Mouse (Mus musculus) neural tube, embryonic 11.5 days (tissue): ENCODE measurements around the gene Ccdc88b. TPM values are rescaled to one million over a fixed set of nuclear protein-coding genes. Genes with fewer than 3 reads are reported as not detected.
A peak's percentile ranks its signal among the peaks of the same experiment; 100 is the strongest.

Experiments used
- ATAC-seq: fragments of 200-750 bp; cut with Nextera tagmentation; 2 replicates; pipeline ENCODE4 v1.8.0; 2017; ENCODE audit warnings: moderate number of reproducible peaks, mild to moderate bottlenecking, moderate TSS enrichment, moderate library complexity; ENCODE audit not compliant: insufficient read depth, low FRiP score, low TSS enrichment
- DNase-seq: peaks from one replicate; pipeline ENCODE4 v3.0.0-alpha.2; 2015; ENCODE audit warnings: low spot score
- H3K27ac ChIP-seq: fragments of 300-500 bp; sonication (generic); 2 replicates; pipeline ENCODE4 v1.5.1; 2014; ENCODE audit warnings: low read depth, mild to moderate bottlenecking, low read length
- H3K27me3 ChIP-seq: fragments of 300-500 bp; sonication (generic); 2 replicates; pipeline ENCODE4 v1.6.1; 2014; ENCODE audit warnings: mild to moderate bottlenecking, low read length, mixed read lengths; ENCODE audit not compliant: control insufficient read depth, insufficient read depth
- H3K36me3 ChIP-seq: fragments of 300-500 bp; sonication (generic); 2 replicates; pipeline ENCODE4 v1.6.1; 2014; ENCODE audit warnings: mild to moderate bottlenecking, low read length, moderate library complexity, mixed read lengths; ENCODE audit not compliant: control insufficient read depth, insufficient read depth
- H3K4me1 ChIP-seq: fragments of 300-500 bp; sonication (generic); 2 replicates; pipeline ENCODE4 v1.6.1; 2014; ENCODE audit warnings: low read length, mixed read lengths; ENCODE audit not compliant: control insufficient read depth, insufficient read depth
- H3K4me2 ChIP-seq: fragments of 300-500 bp; sonication (generic); 2 replicates; pipeline ENCODE4 v1.6.1; 2014; ENCODE audit warnings: low read depth, mild to moderate bottlenecking, moderate library complexity
- H3K4me3 ChIP-seq: fragments of 300-500 bp; sonication (generic); 2 replicates; pipeline ENCODE4 v1.5.1; 2014; ENCODE audit warnings: low read depth, low read length
- H3K9ac ChIP-seq: fragments of 300-500 bp; sonication (generic); 2 replicates; pipeline ENCODE4 v1.6.1; 2014; ENCODE audit warnings: mild to moderate bottlenecking, low read length
- H3K9me3 ChIP-seq: fragments of 300-500 bp; sonication (generic); 2 replicates; pipeline ENCODE4 v1.6.1; 2016; ENCODE audit warnings: low read length; ENCODE audit not compliant: control insufficient read depth
- WGBS: fragments of 180-500 bp; shearing (Covaris S2); extraction: QIAGEN DNeasy Blood & Tissue Kit; methylation state at CpG from one replicate; pipeline ENCODE4 v1.1.7; 2014; 5-methylcytosine and 5-hydroxymethylcytosine counted together
- polyA plus RNA-seq: library from polyadenylated mRNA; unstranded; fragments of >200 nt; fragmentation: Nextera tagmentation; extraction: Ambion mirVana; gene quantifications from 2 replicates; pipeline ENCODE4 v1.2.1, GENCODE M21; 2014

Gene Ccdc88b
- polyA plus RNA-seq, 1 experiment from 2014 or later = 0.89 TPM

DNA sequence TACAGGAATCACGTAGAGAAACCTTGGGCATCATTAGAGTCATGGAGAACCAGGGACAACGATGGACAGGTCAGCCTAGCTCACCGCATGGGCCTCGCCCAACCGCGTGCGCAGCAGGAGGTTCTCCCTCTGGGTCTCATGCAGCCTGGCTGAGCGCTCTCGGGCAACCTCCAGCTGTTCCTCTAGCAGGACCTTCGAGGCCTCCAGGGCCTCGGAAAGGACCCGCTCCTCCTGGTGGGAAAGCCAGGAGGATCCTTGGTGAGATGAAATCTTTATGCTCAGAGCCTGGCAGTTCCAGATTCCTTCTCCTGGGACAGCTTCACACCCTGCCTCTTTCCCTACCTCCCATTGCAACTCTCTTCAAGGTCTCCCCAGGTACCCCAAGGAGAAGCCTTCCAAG, 3.4 kb downstream of the Ccdc88b start:
- no peak for ATAC-seq

DNA sequence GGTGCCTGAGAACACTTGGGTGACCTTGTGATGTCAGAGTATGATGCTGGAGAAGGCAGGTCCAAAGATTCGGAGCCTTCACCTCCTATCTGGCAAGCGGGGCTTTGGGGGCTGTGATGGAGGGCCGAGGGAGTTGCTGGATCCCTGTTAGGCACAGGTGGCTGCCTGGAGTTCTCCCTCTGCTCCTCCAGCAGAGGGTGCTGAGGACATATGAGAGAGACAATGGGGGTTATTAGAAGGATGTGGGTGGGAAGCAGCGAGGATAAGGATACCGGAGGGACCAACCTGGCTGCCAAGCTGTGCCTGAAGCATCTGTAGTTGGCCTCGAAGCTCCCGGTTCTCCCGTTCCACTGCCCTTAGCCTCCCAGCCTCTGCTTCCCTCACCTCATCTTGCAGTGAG, 4.1 kb downstream of the Ccdc88b start:
- no peaks in the 10 kb centered on the region for H3K9me3 ChIP-seq
- H3K27ac ChIP-seq = no peak overlapping the region
- no peak overlapping the region for H3K4me2 ChIP-seq
- 82% methylated on average over 8 of the region's 8 CpGs for WGBS
- no peaks in the 10 kb centered on the region for H3K36me3 ChIP-seq
- no peak overlapping the region for H3K9ac ChIP-seq
- peaks cover 15% of the 10 kb centered on the region for H3K4me1 ChIP-seq
- H3K4me3 ChIP-seq = no peak overlapping the region
- ATAC-seq (no peak), DNase-seq (no peak)
- H3K27me3 ChIP-seq = peaks cover 7% of the 10 kb centered on the region

More for the DNA sequence above, 3.4 kb downstream of the Ccdc88b start:
- Histone ChIP-seq H3K36me3 (no peaks in the 10 kb centered on the region), H3K27ac (no peak overlapping the region), H3K4me2 (no peak overlapping the region), H3K27me3 (no peaks in the 10 kb centered on the region; the same call in 1 of the 2 replicates), H3K9me3 (no peaks in the 10 kb centered on the region), H3K4me3 (no peak overlapping the region), H3K9ac (no peak overlapping the region), H3K4me1 (peaks cover 15% of the 10 kb centered on the region)
- no peak for DNase-seq
- WGBS = 86% methylated on average over 12 of the region's 12 CpGs

DNA sequence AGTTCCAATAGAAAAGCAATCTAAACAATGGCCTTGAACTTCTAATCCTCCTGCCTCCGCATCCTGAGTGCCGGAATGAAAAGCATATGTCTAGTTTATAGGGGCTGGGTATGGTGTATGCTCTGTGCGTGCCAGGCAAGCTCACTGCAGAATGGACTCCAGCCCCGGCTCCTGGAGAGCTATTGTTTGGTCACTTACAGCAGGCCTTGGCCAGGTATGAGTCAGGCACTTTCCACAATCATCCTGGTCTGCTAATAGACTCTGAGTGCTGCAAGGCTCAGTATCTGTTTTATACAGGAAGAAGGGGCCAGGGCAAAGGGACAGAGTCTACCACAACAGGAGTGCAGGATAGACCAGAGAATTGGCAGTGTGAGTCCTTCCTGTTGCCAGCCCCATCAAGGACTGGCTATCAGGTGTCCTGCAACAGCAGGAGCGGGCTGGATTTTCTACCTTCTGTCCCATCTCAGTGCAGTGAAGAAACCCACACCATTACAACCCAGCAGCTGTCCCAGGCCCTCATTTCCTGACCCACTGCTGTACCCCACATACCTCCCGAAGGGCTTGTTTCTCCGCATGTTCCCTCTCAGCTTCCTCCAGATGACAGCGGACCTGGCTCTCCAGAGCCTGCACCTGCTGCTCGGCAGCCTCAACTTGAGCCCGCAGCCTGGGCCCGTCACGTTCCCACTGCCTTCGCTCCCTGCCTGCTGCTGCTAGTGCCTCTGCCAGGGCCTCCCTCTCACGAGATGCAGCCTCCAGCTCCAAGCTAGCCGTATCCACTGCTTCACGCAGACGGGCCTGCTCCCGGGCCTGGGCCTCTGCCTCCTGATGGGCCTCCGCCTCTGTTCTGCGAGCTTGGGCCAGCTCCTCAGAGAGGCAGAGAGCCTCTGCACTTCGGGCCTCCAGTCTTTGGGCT, 5.4 kb downstream of the Ccdc88b start:
- Histone ChIP-seq H3K9ac (no peak overlapping the region), H3K4me3 (no peak overlapping the region), H3K27me3 (peaks cover 20% of the 10 kb centered on the region), H3K36me3 (no peaks in the 10 kb centered on the region), H3K4me1 (peaks cover 19% of the 10 kb centered on the region), H3K27ac (no peak overlapping the region), H3K9me3 (no peaks in the 10 kb centered on the region), H3K4me2 (no peak overlapping the region)
- ATAC-seq (no peak), DNase-seq (no peak)
- 81% methylated on average over 21 of the region's 21 CpGs for WGBS

DNA sequence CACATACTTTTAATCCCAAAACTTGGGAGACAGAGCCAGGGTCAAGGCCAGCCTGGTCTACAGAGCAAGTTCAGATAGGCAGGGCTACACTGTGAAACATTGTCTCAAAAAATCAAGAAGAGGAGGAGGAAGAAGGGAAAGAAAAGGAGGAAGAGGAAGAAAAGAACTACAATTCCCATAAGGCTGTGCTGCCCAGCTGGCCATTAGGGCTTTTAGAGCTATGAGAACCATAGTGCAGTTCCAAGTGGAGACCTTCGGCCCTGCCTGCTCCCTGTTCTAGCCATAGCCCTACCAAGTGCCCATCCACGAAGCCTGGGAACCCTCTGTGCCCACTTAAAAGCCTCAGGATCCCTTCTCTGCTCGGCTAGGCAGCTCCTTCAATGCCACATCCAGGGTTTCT, 6.5 kb downstream of the Ccdc88b start:
- H3K4me3 ChIP-seq = no peak overlapping the region
- peaks cover 16% of the 10 kb centered on the region for H3K4me1 ChIP-seq
- peaks cover 32% of the 10 kb centered on the region for H3K27me3 ChIP-seq
- WGBS = 83% methylated on average over 3 of the region's 3 CpGs
- no peak overlapping the region for H3K9ac ChIP-seq
- no peak overlapping the region for H3K4me2 ChIP-seq
- DNase-seq = no peak
- H3K36me3 ChIP-seq = no peaks in the 10 kb centered on the region
- no peaks in the 10 kb centered on the region for H3K9me3 ChIP-seq
- no peak for ATAC-seq
- H3K27ac ChIP-seq = no peak overlapping the region

DNA sequence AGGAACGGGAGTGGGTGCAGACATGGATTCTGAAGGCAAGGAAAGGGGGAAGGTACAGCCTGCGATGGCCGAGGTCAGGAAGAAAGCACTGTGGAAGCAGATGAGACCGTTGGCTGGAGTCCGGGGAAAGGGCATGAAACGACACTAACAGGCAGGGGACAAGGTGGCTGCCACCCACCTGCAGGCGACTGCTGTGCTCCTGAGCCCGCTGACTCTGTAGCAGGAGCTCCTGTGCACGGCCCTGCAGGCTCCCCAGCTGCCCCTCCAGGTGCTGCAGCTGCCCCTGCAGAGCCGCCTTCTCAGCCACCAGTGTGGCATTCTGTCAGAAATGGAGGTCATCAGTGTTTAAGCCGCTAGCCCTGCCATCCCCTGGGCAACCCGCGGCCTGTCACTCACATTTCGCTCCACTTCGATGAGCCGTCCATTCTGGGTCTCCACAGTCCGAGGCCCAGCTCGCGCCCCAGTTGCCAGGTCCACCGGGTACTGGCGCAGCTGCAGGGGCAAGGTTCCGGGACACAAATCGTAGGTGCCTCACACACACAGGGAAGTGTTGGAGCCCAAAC, 8.4 kb downstream of the Ccdc88b start:
- Histone ChIP-seq H3K27ac (no peak overlapping the region), H3K4me2 (no peak overlapping the region), H3K4me1 (0 out of 2 replicates have a peak, but pooled peaks cover 4% of the 10 kb centered on the region), H3K27me3 (peaks cover 36% of the 10 kb centered on the region), H3K36me3 (no peaks in the 10 kb centered on the region), H3K9ac (no peak overlapping the region), H3K4me3 (no peak overlapping the region), H3K9me3 (no peaks in the 10 kb centered on the region)
- 78% methylated on average over 23 of the region's 23 CpGs for WGBS
- ATAC-seq = no peak
- no peak for DNase-seq

DNA sequence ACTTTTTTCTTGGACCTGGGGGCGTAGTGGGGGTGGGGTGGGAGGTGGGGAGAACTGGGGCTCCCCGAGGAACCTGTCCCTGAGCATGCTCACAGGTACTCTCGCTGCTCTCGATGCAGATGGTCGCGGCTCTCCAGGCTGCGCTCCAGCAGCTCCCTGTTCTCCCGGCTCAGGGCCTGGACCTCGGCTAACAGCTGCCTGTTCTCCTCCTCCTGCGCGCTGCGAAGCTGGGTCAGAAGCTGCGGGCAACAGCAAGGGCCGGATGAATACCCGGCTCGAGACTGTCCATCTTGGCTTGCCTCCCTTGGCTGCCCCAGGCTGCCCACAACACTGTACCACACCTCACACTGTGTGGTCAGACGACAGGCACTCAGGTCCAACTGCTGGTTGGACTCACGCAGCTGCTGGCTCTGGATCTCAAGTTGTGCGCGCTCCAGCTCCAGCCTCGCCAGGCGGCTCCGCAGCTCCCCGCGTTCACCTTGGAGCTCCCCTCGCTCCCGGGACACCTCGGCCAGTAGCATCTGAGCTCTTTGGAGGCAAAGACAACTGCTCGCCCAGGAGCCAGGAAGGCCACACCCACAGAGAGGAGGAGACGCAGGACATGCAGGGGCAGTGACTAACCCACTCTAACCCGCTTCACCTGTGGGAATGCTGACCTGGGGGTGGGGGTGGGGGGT, 10.0 kb downstream of the Ccdc88b start:
- H3K27me3 ChIP-seq = peaks cover 36% of the 10 kb centered on the region
- H3K9me3 ChIP-seq = no peaks in the 10 kb centered on the region
- H3K36me3 ChIP-seq = no peaks in the 10 kb centered on the region
- no peak for ATAC-seq
- H3K9ac ChIP-seq = no peak overlapping the region
- H3K4me3 ChIP-seq = peak overlapping the region; percentile 11; the same call in 1 of the 2 replicates
- H3K4me2 ChIP-seq = peak overlapping the region; percentile 12; the same call in 1 of the 2 replicates
- H3K27ac ChIP-seq = no peak overlapping the region
- DNase-seq = no peak
- 0 out of 2 replicates have a peak, but pooled peaks cover 4% of the 10 kb centered on the region for H3K4me1 ChIP-seq
- WGBS = 4% methylated on average over 31 of the region's 31 CpGs

DNA sequence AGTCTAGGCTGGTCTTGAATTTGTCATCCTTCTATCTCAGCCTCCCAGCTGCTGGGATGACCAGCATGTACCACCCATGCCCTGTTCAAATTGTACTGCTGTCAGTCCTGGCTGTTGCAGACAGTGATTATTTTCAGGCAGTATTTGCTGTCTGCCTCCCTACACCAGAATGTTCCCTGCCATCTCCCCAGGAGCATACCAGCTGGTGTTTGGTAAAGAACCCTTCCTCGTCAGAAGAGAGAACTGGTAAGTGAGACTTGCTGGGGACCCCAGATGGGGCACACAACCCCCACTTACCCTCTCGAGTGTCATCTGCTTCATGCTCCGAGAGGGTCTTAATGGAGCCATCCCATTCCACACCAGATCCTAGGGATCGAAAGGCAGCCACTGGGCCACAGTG, 12.0 kb downstream of the Ccdc88b start:
- Histone ChIP-seq H3K36me3 (no peaks in the 10 kb centered on the region), H3K27ac (no peak overlapping the region), H3K4me1 (0 out of 2 replicates have a peak, but pooled peaks cover 4% of the 10 kb centered on the region), H3K27me3 (peaks cover 44% of the 10 kb centered on the region), H3K9me3 (no peaks in the 10 kb centered on the region), H3K9ac (no peak overlapping the region), H3K4me2 (no peak overlapping the region), H3K4me3 (no peak overlapping the region)
- DNase-seq (no peak), ATAC-seq (no peak)
- WGBS = 72% methylated on average over 4 of the region's 4 CpGs

DNA sequence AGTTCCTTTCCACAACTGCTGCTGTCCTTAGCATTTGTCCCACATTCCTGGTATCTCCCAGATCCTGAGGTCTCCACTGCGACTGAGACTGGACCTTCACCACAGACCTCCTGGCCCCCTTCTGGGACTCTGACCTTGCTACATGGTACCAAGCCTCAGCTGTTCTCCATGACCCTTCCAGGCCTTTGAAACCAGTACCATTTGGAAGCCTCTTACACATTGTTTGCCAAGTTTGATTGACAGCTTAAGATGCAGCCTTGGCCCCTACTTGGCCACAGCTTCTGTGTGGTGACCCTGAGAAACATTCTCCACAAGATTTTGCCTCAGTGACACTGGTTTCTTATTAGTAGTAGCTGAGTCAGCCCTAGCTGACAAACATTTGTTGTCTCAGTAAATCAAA, 15.7 kb downstream of the Ccdc88b start:
- DNase-seq (no peak), ATAC-seq (no peak)
- H3K27me3 ChIP-seq = peaks cover 55% of the 10 kb centered on the region
- H3K4me1 ChIP-seq = peaks cover 4% of the 10 kb centered on the region; the same call in 1 of the 2 replicates
- no peaks in the 10 kb centered on the region for H3K36me3 ChIP-seq
- WGBS = 79% methylated on average over 1 of the region's 1 CpGs
- H3K9me3 ChIP-seq = no peaks in the 10 kb centered on the region
- H3K9ac ChIP-seq = no peak overlapping the region
- H3K4me2 ChIP-seq = no peak overlapping the region
- no peak overlapping the region for H3K4me3 ChIP-seq
- H3K27ac ChIP-seq = no peak overlapping the region
